Mouse (Mus musculus) erythroblast, embryonic 14.5 days (primary cell): ENCODE results near the gene Pdhx.

ENCODE experiments used
- GATA1 ChIP-seq: IDR thresholded peaks from 2 replicates; pipeline ENCODE4 v1.6.1; 2012; ENCODE audit warnings: low read length, inconsistent platforms, mixed read lengths
- TAL1 ChIP-seq: IDR thresholded peaks from 3 replicates; pipeline ENCODE4 v1.6.1; 2012; ENCODE audit warnings: low read length, inconsistent platforms, mixed read lengths

DNA sequence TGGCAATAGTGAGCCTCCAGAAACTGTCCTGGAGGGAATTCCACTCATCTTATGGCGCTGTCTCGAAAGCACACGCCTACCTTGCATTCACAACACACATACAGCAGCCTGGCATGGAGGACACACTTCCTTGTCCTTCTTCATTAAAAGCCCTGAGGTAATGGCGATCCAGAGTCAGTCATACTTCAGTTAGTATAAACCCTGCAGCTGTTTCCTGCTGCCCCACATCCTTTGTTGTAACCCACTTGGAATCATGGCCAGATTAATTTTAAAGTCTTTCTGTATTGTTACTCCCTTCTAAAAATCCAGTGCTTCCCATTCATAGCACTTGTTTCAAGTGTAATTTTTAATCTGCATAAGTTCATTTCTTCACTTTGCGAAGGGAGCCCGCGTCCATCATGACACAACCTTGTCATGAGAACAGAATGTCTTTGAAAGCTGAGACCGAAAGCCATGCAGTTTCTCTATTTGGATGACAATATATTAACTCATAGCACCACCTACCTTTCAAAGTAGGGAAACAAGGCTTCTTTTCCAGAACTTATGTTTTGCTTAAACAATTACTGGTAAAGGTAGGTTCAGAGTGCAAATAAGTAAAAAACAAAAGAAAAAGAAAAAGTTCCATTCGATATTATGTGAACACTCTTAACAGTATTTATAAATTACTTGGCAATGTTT is 54.4 kb downstream of the Pdhx start:
- TF ChIP-seq TAL1 = no peak
- no peak for TF ChIP-seq GATA1
